20 mouse cellular contexts compared by ENCODE assay signal in genomic region chr4:155423988-155424387, GRCm38 (mm10). TPM values are rescaled to one million over a fixed set of nuclear protein-coding genes. Genes with fewer than 3 reads are reported as not detected.
"Had no signal": no experiment of that assay in that cellular context is flagged by ENCODE, and none has a peak within 500 bp of the region (broad histone marks: within the 10 kb centered on the region; RNA-seq: fewer than 3 reads in every experiment).

No protein-coding gene starts in this region.

- H3K27me3 ChIP-seq: kidney, embryonic 15.5 days had no signal

- H3K4me3 ChIP-seq: kidney, embryonic 15.5 days had no signal

- H3K4me1 ChIP-seq: kidney, embryonic 15.5 days had no signal

- H3K36me3 ChIP-seq: kidney, embryonic 15.5 days had no signal

- H3K9me3 ChIP-seq: kidney, embryonic 15.5 days had no signal

- H3K9ac ChIP-seq: kidney, embryonic 15.5 days; liver, embryonic 14.5 days; liver, postnatal 0 days; lung, embryonic 14.5 days had no signal

- DNase-seq: kidney, adult 11 months; kidney, adult 8-10 months; kidney, postnatal 10 days; kidney, postnatal 36 days; liver, postnatal 0 days; lung, embryonic 14.5 days; midbrain, embryonic 14.5 days; retina, postnatal 1 day; thymus, adult 18-20 months; thymus, postnatal 36 days had no signal

- H3K27ac ChIP-seq: kidney, embryonic 15.5 days; liver, embryonic 14.5 days; macrophage had no signal

- H3K4me2 ChIP-seq: kidney, embryonic 15.5 days; liver, embryonic 11.5 days; lung, embryonic 14.5 days; midbrain, embryonic 11.5 days had no signal

- ATAC-seq: liver, postnatal 0 days; lung, postnatal 0 days had no signal

RNA-seq across cellular contexts. Expression of gene Cfap74, which starts 15.0 kb away (rescaled TPM):
- total RNA-seq: megakaryocyte-erythroid progenitor cell, adult 5-6 weeks had no signal

RNA-seq across cellular contexts. Expression of gene Gabrd, which starts 26.1 kb away (rescaled TPM):
- polyA plus RNA-seq: kidney, embryonic 15.5 days; liver, embryonic 11.5 days; liver, embryonic 14.5 days; lung, embryonic 14.5 days; midbrain, embryonic 11.5 days; midbrain, embryonic 14.5 days; neural tube, embryonic 11.5 days had no signal

RNA-seq across cellular contexts. Expression of gene Tmem52, which starts 44.9 kb away (rescaled TPM):
- total RNA-seq: megakaryocyte-erythroid progenitor cell, adult 5-6 weeks had no signal
- polyA plus RNA-seq: limb, embryonic 11.5 days; liver, embryonic 11.5 days; liver, embryonic 14.5 days; lung, embryonic 14.5 days; macrophage; midbrain, embryonic 11.5 days; neural tube, embryonic 11.5 days; neural tube, embryonic 14.5 days had no signal
